Mouse (Mus musculus) neutrophil, adult 65 days (primary cell): ENCODE data around the gene Fgd2. TPM values are rescaled to one million over a fixed set of nuclear protein-coding genes. Genes with fewer than 3 reads are reported as not detected.

Experiments used
- total RNA-seq: library from RNA; stranded (reverse); gene quantifications from 2 replicates; pipeline ENCODE4 v1.2.4, GENCODE M21; 2023

Gene Fgd2
- total RNA-seq = 25.0 and 41.1 TPM in 2 replicates

DNA sequence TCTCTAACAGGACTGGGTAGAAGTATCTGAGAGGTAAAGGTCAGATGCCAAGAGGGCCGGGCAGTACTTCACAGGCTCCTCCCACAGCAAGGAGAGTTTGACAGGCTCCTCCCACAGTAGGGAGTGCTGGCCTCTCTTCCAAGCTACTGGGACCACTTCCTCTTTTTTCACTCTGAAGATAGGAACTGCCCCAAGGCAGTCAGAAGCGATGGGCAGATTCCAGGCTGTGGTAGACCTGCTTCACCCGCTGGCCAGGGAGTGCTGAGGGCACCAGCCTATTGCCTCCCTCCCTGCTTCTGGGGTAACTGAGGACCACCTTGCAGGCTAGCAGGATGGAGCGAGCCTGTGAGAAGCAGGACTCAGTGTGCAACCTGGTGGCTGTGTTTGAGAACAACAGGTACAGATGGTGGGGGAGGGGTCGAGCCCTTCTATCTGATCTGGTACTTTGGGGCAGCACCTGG lies at the start of gene Fgd2:
TSS of gene Fgd2 (plus strand) at position 154 of the 461 bp plus-strand sequence.

DNA sequence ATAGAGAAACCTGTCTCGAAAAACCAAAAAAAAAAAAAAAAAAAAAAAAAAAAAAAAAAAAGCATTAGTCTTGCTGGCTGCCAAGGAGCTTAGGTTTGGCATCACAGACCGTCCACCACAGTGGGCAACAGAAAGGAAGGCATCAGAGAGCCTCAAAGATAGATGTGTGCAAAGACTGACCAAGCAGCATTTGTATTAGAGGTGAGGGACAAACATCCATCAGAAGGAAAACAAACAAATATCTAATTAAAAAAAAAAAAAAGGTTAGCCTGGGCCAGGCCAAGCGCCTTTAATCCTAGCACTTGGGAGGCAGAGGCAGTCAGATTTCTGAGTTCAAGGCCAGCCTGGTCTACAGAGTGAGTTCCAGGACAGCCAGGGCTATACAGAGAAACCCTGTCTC lies 43.3 kb upstream of the Fgd2 start, which contains the start of gene Pi16:
TSS of gene Pi16 (plus strand) at position 301 of the 400 bp plus-strand sequence.

DNA sequence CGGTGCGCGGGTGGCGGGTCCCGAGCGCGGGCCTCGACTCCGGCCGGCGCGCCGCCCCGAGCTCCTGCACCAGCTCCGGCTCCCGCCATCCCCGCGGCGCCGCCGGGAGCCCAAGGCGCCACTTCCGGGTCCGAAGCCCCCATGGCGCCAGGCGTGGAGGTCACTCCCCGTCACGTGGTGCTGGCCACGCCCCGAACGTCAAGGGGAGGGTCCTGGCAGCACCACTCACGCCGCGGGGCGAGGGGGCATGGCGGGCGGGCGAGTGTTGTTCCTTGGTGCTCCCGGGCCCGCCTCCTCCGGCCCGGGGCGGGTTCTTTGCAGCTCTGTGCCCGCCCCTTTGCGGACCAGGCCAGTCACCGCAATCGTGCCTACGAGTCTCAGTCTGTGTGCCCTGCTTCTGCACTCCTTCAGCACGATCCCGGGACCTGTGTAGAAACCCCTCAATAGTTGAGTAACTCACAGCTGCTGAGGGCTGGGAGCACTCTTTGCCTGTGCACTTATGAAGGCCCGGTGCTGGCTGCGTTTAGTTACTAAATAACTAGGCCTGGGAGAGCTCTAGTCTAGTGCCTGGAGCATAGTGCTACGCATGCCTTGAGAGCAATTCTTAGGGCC lies 13.0 kb upstream of the Fgd2 start, which contains the start of gene Mtch1:
TSS of gene Mtch1 (minus strand) at position 290 of the 612 bp plus-strand sequence.

Other genes with a start within 250 kb of the Fgd2 start
- gene Rab44, start 246.8 kb upstream of the Fgd2 start, total RNA-seq = 197 and 250 TPM in 2 replicates
- gene Cpne5, start 122.7 kb upstream of the Fgd2 start, total RNA-seq = 0.16 and 0.20 TPM in 2 replicates
- 15.7 and 16.0 TPM in 2 replicates for gene Ppil1, start 96.7 kb upstream of the Fgd2 start, total RNA-seq
- gene BC004004, start 92.1 kb upstream of the Fgd2 start, total RNA-seq = 73.1 and 79.3 TPM in 2 replicates
- gene Pi16, start 43.2 kb upstream of the Fgd2 start, total RNA-seq = 230 and 242 TPM in 2 replicates
- 77.2 and 93.1 TPM in 2 replicates for gene Mtch1, start 13.0 kb upstream of the Fgd2 start, total RNA-seq
- gene Pim1, start 129.8 kb downstream of the Fgd2 start, total RNA-seq = 666 and 694 TPM in 2 replicates
- not detected in 2 replicates for gene Gm17657, start 188.7 kb downstream of the Fgd2 start, total RNA-seq
- gene Tbc1d22b, start 188.9 kb downstream of the Fgd2 start, total RNA-seq = 12.8 and 13.5 TPM in 2 replicates
- not detected in 2 replicates for gene Tmem217, start 191.5 kb downstream of the Fgd2 start, total RNA-seq